10 mouse cellular contexts compared by ENCODE assay signal in genomic region chr16:65029675-65030074, GRCm38 (mm10).
A peak's percentile ranks its signal among the peaks of the same experiment; 100 is the strongest.
DNase-seq lines count a peak whose midpoint lies in the region; ATAC-seq lines count a peak whose summit lies in the region.
"Had no signal": no experiment of that assay in that cellular context is flagged by ENCODE, and none has a peak within 500 bp of the region (broad histone marks: within the 10 kb centered on the region; RNA-seq: fewer than 3 reads in every experiment).

No protein-coding gene starts in this region.

- ATAC-seq in neural tube, embryonic 13.5 days (ENCODE audit: low read depth), result peak; percentile 69
- ATAC-seq: midbrain, embryonic 15.5 days; Patski had no signal

- no peak for DNase-seq in neural tube, embryonic 10.5 days (ENCODE audit: extremely low spot score, low spot score)
- DNase-seq in cerebellum, postnatal 36 days, result peak; percentile 55 to 66
- DNase-seq in layer of hippocampus, postnatal 36 days, result peak; percentile 18 to 30
- peak; percentile 22 for DNase-seq in right cerebral cortex, postnatal 4 days
- no peak for DNase-seq in liver
- DNase-seq in heart, postnatal 4 days, result no peak
- no peak for DNase-seq in adrenal gland, adult 8-10 months

- H3K4me3 ChIP-seq in neural tube, embryonic 13.5 days, result no peak overlapping the region
- H3K4me3 ChIP-seq: midbrain, embryonic 15.5 days had no signal

- no peak overlapping the region for H3K9ac ChIP-seq in neural tube, embryonic 13.5 days
- H3K9ac ChIP-seq: midbrain, embryonic 15.5 days had no signal

- H3K4me2 ChIP-seq in neural tube, embryonic 13.5 days, result no peak overlapping the region
- H3K4me2 ChIP-seq: midbrain, embryonic 15.5 days had no signal

- H3K9me3 ChIP-seq in neural tube, embryonic 13.5 days, result no peaks in the 10 kb centered on the region
- H3K9me3 ChIP-seq: midbrain, embryonic 15.5 days had no signal

- WGBS in neural tube, embryonic 13.5 days, result 30% methylated on average over 1 of the region's 1 CpGs

- no peak overlapping the region for H3K27ac ChIP-seq in neural tube, embryonic 13.5 days (replicated peaks)
- H3K27ac ChIP-seq: midbrain, embryonic 15.5 days had no signal

- H3K27me3 ChIP-seq in neural tube, embryonic 13.5 days, result no peaks in the 10 kb centered on the region
- H3K27me3 ChIP-seq: midbrain, embryonic 15.5 days had no signal

- H3K36me3 ChIP-seq in neural tube, embryonic 13.5 days, result no peaks in the 10 kb centered on the region
- H3K36me3 ChIP-seq: midbrain, embryonic 15.5 days had no signal

- no peaks in the 10 kb centered on the region for H3K4me1 ChIP-seq in neural tube, embryonic 13.5 days (replicated peaks)
- H3K4me1 ChIP-seq: midbrain, embryonic 15.5 days had no signal

Comparison
In these comparisons a context has a peak if more than half of its experiments do, and no peak if none do; other contexts are left out.
1. DNase-seq: peak in cerebellum, postnatal 36 days (2 of 2), layer of hippocampus, postnatal 36 days (2 of 2) and right cerebral cortex, postnatal 4 days (single experiment); none in neural tube, embryonic 10.5 days (single experiment), liver (single experiment), heart, postnatal 4 days (single experiment) and adrenal gland, adult 8-10 months (single experiment).